Mouse (Mus musculus): Measurements from ENCODE around the gene Ccdc153. TPM values are rescaled to one million over a fixed set of nuclear protein-coding genes. Genes with fewer than 3 reads are reported as not detected.

Gene Ccdc153
- polyA plus RNA-seq, 1 experiment from 2014 or later = not detected

- peak within 1 kb of the TSS; percentile 95 for H3K9ac ChIP-seq (replicated peaks)
- no peaks in the 10 kb centered on the region for H3K27me3 ChIP-seq (replicated peaks)
- peak; percentile 74 for ATAC-seq (ENCODE audit: low FRiP score)
- H3K4me2 ChIP-seq = peak within 1 kb of the TSS; percentile 90
- no peaks in the 10 kb centered on the region for H3K9me3 ChIP-seq (replicated peaks)
- H3K4me1 ChIP-seq = peaks cover 29% of the 10 kb centered on the region
- H3K4me3 ChIP-seq (replicated peaks) = peak within 1 kb of the TSS; percentile 83
- 1% methylated on average over 38 of the region's 38 CpGs for WGBS
- H3K27ac ChIP-seq (replicated peaks) = peak within 1 kb of the TSS; percentile 85
- peaks cover 27% of the 10 kb centered on the region for H3K36me3 ChIP-seq
Observed at GRCm38 (mm10) chr9:44288076-44288958, 47.8 kb downstream of the Ccdc153 start, which contains the start of gene Abcg4. TSS of gene Abcg4 (minus strand) at chr9:44288615.

GRCm38 (mm10) chr9:44288959-44289291, 48.4 kb downstream of the Ccdc153 start:
- no peaks in the 10 kb centered on the region for H3K9me3 ChIP-seq (replicated peaks)
- H3K27ac ChIP-seq (replicated peaks) = peak overlapping the region; percentile 85
- 6% methylated on average over 11 of the region's 11 CpGs for WGBS

DNA sequence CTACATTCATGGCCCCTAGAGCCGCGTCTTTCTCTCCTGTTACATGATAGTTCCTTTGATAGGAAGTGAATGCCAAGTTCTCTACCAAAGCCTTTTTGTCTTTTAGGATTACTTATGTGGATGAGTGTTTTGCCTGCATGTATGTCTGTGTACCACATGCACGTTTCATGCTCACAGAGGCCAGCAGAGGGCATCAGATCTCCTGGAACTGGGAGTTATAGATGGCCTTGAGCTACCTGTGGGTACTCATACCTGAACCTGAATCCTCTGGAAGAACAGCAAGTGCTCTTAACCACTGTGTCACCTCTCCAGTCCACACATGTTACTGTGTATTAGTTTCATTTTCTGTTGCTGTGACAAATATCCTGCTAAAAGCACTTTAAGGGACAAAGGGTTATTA, 52.0 kb downstream of the Ccdc153 start:
- Histone ChIP-seq H3K4me1 (peaks cover 13% of the 10 kb centered on the region), H3K9ac (replicated peaks) (no peak overlapping the region), H3K4me2 (no peak overlapping the region), H3K27ac (replicated peaks) (no peak overlapping the region), H3K4me3 (replicated peaks) (no peak overlapping the region), H3K27me3 (replicated peaks) (no peaks in the 10 kb centered on the region), H3K9me3 (replicated peaks) (no peaks in the 10 kb centered on the region), H3K36me3 (peaks cover 62% of the 10 kb centered on the region)
- no peak for ATAC-seq (ENCODE audit: low FRiP score)
- WGBS = 75% methylated on average over 3 of the region's 3 CpGs

More at GRCm38 (mm10) chr9:44288959-44289291, 48.4 kb downstream of the Ccdc153 start:
- Histone ChIP-seq H3K4me3 (replicated peaks) (peak overlapping the region; percentile 83), H3K27me3 (replicated peaks) (no peaks in the 10 kb centered on the region), H3K4me1 (peaks cover 29% of the 10 kb centered on the region), H3K4me2 (peak overlapping the region; percentile 90), H3K9ac (replicated peaks) (peak overlapping the region; percentile 95), H3K36me3 (peaks cover 33% of the 10 kb centered on the region)
- ATAC-seq (ENCODE audit: low FRiP score) = 0 out of 2 replicates have a peak, but pooled peaks have one; percentile 1

Other genes with a start within 250 kb of the Ccdc153 start
- gene Thy1, start 197.3 kb upstream of the Ccdc153 start, polyA plus RNA-seq (2015; fragmentation: Nextera tagmentation; extraction: Ambion mirVana) = 13.0 and 26.6 TPM in 2 replicates
- gene Usp2, start 173.7 kb upstream of the Ccdc153 start, polyA plus RNA-seq (2015; fragmentation: Nextera tagmentation; extraction: Ambion mirVana) = 13.1 and 13.3 TPM in 2 replicates
- gene Mfrp, start 138.9 kb upstream of the Ccdc153 start, polyA plus RNA-seq (2015; fragmentation: Nextera tagmentation; extraction: Ambion mirVana) = 0.08 and 0.28 TPM in 2 replicates
- gene C1qtnf5, start 133.4 kb upstream of the Ccdc153 start, polyA plus RNA-seq (2015; fragmentation: Nextera tagmentation; extraction: Ambion mirVana) = 5.8 and 9.3 TPM in 2 replicates
- gene Gm49380, start 127.2 kb upstream of the Ccdc153 start, polyA plus RNA-seq (2015; fragmentation: Nextera tagmentation; extraction: Ambion mirVana) = 0.15 and 0.58 TPM in 2 replicates
- gene Rnf26, start 127.2 kb upstream of the Ccdc153 start, polyA plus RNA-seq (2015; fragmentation: Nextera tagmentation; extraction: Ambion mirVana) = 33.7 and 42.5 TPM in 2 replicates
- gene Mcam, start 106.2 kb upstream of the Ccdc153 start, polyA plus RNA-seq (2015; fragmentation: Nextera tagmentation; extraction: Ambion mirVana) = 17.3 and 22.6 TPM in 2 replicates
- 18.2 and 20.2 TPM in 2 replicates for gene Cbl, start 6.6 kb upstream of the Ccdc153 start, polyA plus RNA-seq (2015; fragmentation: Nextera tagmentation; extraction: Ambion mirVana)
- gene Pdzd3, start 10.8 kb downstream of the Ccdc153 start, polyA plus RNA-seq (2015; fragmentation: Nextera tagmentation; extraction: Ambion mirVana) = 0.61 and 0.65 TPM in 2 replicates
- gene Nlrx1, start 27.9 kb downstream of the Ccdc153 start, polyA plus RNA-seq (2015; fragmentation: Nextera tagmentation; extraction: Ambion mirVana) = 4.5 and 5.3 TPM in 2 replicates
- gene Abcg4, start 47.9 kb downstream of the Ccdc153 start, polyA plus RNA-seq (2015; fragmentation: Nextera tagmentation; extraction: Ambion mirVana) = 26.8 and 30.3 TPM in 2 replicates
- 28.0 and 28.2 TPM in 2 replicates for gene Hinfp, start 65.0 kb downstream of the Ccdc153 start, polyA plus RNA-seq (2015; fragmentation: Nextera tagmentation; extraction: Ambion mirVana)
- gene C2cd2l, start 79.6 kb downstream of the Ccdc153 start, polyA plus RNA-seq (2015; fragmentation: Nextera tagmentation; extraction: Ambion mirVana) = 21.7 and 24.3 TPM in 2 replicates
- 30.5 and 34.0 TPM in 2 replicates for gene Dpagt1, start 85.3 kb downstream of the Ccdc153 start, polyA plus RNA-seq (2015; fragmentation: Nextera tagmentation; extraction: Ambion mirVana)
- gene H2afx, start 94.0 kb downstream of the Ccdc153 start, polyA plus RNA-seq (2015; fragmentation: Nextera tagmentation; extraction: Ambion mirVana) = 108 and 149 TPM in 2 replicates
- gene Hmbs, start 103.6 kb downstream of the Ccdc153 start, polyA plus RNA-seq (2015; fragmentation: Nextera tagmentation; extraction: Ambion mirVana) = 58.3 and 62.5 TPM in 2 replicates
- gene Vps11, start 121.0 kb downstream of the Ccdc153 start, polyA plus RNA-seq (2015; fragmentation: Nextera tagmentation; extraction: Ambion mirVana) = 37.4 and 40.8 TPM in 2 replicates
- 26.5 and 30.8 TPM in 2 replicates for gene Hyou1, start 138.8 kb downstream of the Ccdc153 start, polyA plus RNA-seq (2015; fragmentation: Nextera tagmentation; extraction: Ambion mirVana)
- 61.3 and 69.8 TPM in 2 replicates for gene Slc37a4, start 156.2 kb downstream of the Ccdc153 start, polyA plus RNA-seq (2015; fragmentation: Nextera tagmentation; extraction: Ambion mirVana)
- gene Rps25, start 166.5 kb downstream of the Ccdc153 start, polyA plus RNA-seq (2015; fragmentation: Nextera tagmentation; extraction: Ambion mirVana) = 1,003 and 1,094 TPM in 2 replicates
- 261 and 302 TPM in 2 replicates for gene Trappc4, start 166.9 kb downstream of the Ccdc153 start, polyA plus RNA-seq (2015; fragmentation: Nextera tagmentation; extraction: Ambion mirVana)
- gene Ccdc84, start 177.9 kb downstream of the Ccdc153 start, polyA plus RNA-seq (2015; fragmentation: Nextera tagmentation; extraction: Ambion mirVana) = 32.4 and 36.4 TPM in 2 replicates
- gene Foxr1, start 200.5 kb downstream of the Ccdc153 start, polyA plus RNA-seq (2015; fragmentation: Nextera tagmentation; extraction: Ambion mirVana) = 0.09 TPM in 1 of 2 replicates, not detected in the other
- 0.73 TPM in 1 of 2 replicates, not detected in the other for gene Upk2, start 214.3 kb downstream of the Ccdc153 start, polyA plus RNA-seq (2015; fragmentation: Nextera tagmentation; extraction: Ambion mirVana)
- 9.7 and 11.5 TPM in 2 replicates for gene Bcl9l, start 242.1 kb downstream of the Ccdc153 start, polyA plus RNA-seq (2015; fragmentation: Nextera tagmentation; extraction: Ambion mirVana)

Data from neural tube, embryonic 15.5 days (tissue).